Mouse (Mus musculus) layer of hippocampus, adult 11-12 months (tissue): Measurements from ENCODE around the gene Hpn.

Source experiments
- DNase-seq: peaks from one replicate; pipeline ENCODE4 v3.0.0; 2022; ENCODE audit warnings: low spot score

Hpn gene

GRCm38 (mm10) chr7:31115182-31115581 is at the start of gene Hpn:
Hpn (minus strand) TSS chr7:31115290.
- no peak for DNase-seq

- DNase-seq, result no peak
Observed at GRCm38 (mm10) chr7:31164748-31165147, 49.7 kb upstream of the Hpn start.

- DNase-seq, result no peak
Observed at GRCm38 (mm10) chr7:31163666-31164577, 48.8 kb upstream of the Hpn start.

GRCm38 (mm10) chr7:31162324-31162723 is 47.2 kb upstream of the Hpn start:
- DNase-seq, result no peak

- DNase-seq, result no peak
Observed at GRCm38 (mm10) chr7:31161831-31162230, 46.7 kb upstream of the Hpn start.

GRCm38 (mm10) chr7:31161246-31161645 is 46.2 kb upstream of the Hpn start:
- no peak for DNase-seq

- DNase-seq, result no peak
Observed at GRCm38 (mm10) chr7:31160763-31161162, 45.7 kb upstream of the Hpn start.

- no peak for DNase-seq
Observed at GRCm38 (mm10) chr7:31156034-31156928, 41.2 kb upstream of the Hpn start.

- DNase-seq, result no peak
Observed at GRCm38 (mm10) chr7:31155296-31156033, 40.4 kb upstream of the Hpn start, which contains the start of gene Gramd1a. Gramd1a (minus strand) TSS chr7:31155896.

GRCm38 (mm10) chr7:31153536-31154320 is 38.6 kb upstream of the Hpn start:
- DNase-seq, result no peak

- peak; percentile 55 for DNase-seq
Observed at GRCm38 (mm10) chr7:31151301-31152241, 36.5 kb upstream of the Hpn start.

GRCm38 (mm10) chr7:31150566-31151300 is 35.6 kb upstream of the Hpn start:
- peak; percentile 87 for DNase-seq

- no peak for DNase-seq
Observed at GRCm38 (mm10) chr7:31149751-31150565, 34.9 kb upstream of the Hpn start.

GRCm38 (mm10) chr7:31149271-31149670 is 34.2 kb upstream of the Hpn start:
- DNase-seq, result no peak

GRCm38 (mm10) chr7:31148756-31149155 is 33.7 kb upstream of the Hpn start:
- DNase-seq, result peak; percentile 59

GRCm38 (mm10) chr7:31148086-31148485 is 33.0 kb upstream of the Hpn start:
- no peak for DNase-seq

- DNase-seq, result no peak
Observed at GRCm38 (mm10) chr7:31145596-31146160, 30.6 kb upstream of the Hpn start.

- no peak for DNase-seq
Observed at GRCm38 (mm10) chr7:31144886-31145285, 29.8 kb upstream of the Hpn start.
